Mouse (Mus musculus) left cerebral cortex, postnatal 36 days (tissue): ENCODE data around the gene Ephb4. TPM values are rescaled to one million over a fixed set of nuclear protein-coding genes. Genes with fewer than 3 reads are reported as not detected.

Experiments used
- DNase-seq, 2 experiments: peaks; one replicate each; pipeline ENCODE4 v3.0.0; 2021 to 2022; ENCODE audit warnings: low spot score in 2 of 2, mixed read lengths in 1 of 2
- intact Hi-C: fragments of 180-260 bp; cut with DNase I; formaldehyde crosslinking; loops from one replicate; pipeline ENCODE4 v1.15.1; 2025
- total RNA-seq, 2 experiments: library from RNA; stranded (reverse); gene quantifications; 2 replicates each; pipeline ENCODE4 v1.2.3; 2021

The Ephb4 gene
- total RNA-seq, 2 experiments from 2014 or later: 5.3 to 6.1 TPM

DNA sequence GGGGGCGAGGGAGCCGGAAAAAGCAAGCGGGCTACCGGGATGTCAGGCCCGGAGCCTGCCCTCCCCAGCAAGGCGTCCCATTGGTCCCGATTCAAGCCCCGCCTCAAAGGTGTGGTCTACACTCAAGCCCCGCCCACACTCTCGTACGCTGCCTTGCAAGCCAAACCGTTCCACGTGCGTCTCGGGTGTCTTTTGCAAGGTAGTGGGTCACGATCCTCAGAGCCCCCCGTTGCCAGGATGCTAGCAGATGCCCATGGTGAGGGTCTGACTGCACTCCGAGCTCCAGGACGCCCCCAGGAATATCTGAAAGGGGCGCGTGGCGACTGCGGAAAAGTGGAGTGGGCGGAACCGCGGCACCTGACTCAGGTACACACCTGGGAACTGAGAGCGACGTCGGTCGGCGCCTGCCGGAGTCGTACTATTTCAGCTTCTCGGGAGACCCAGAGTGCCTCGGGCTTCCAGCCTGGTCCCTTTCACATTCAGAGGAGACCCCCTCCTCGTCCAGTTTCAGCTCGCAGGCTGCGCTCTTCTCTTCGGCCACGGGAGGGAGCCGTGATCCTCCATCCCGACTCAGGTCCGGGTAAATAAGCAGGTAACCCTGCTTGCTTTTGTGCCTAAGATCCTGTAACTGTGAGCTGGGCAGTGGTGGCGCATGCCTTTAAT is 16.3 kb upstream of the Ephb4 start, which contains the start of gene Slc12a9:
Gene Slc12a9 (minus strand): TSS at position 86 of the 663 bp plus-strand sequence.
- DNase-seq: peak; percentile 88 to 90
- intact Hi-C loops: loop anchor here (5.0 to 10.0 kb wide), 2 partner anchors 169 to 441 kb away; partner anchors contain the start of genes Pop7 and Ppp1r35

DNA sequence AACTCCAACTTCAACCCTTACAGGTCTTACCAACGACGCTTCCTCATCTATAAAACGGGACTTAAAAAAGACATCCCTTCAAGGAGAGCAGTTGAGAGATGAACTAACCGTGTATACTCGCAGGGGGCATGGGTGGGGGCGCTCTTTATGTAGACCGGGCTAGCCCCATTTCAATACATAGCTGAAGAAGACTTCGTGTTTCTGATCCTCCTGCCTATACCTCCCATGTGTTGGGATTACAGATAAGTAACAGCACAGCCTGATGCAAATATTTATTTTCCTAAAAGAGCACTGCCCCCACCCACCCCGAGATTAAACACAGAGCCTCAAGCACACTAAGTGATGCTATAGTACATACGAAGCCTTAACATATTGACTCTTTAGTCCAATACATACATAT is 15.6 kb upstream of the Ephb4 start:
- intact Hi-C loops: loop anchor here (5.0 to 10.0 kb wide), 2 partner anchors 168 to 440 kb away; partner anchors contain the start of genes Pop7 and Ppp1r35
- no peak for DNase-seq

DNA sequence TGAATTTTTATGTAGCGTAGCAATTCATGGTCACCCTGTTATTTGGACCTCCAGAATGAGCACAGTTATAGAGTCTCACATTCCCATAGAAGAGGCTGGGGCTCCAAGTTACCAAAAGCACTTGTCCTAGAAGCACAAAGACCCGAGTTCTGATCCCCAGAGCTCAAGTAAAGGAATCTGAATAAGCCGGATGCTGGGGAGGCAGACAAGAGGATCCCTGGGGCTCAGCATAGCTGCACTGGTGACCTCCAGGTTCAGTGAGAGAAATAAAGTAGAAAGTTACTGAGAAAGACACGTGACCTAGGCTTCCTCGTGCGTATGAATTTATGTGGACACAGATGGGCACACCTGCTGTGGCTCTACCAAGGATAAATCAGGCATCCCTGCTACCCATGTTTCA is 14.8 kb upstream of the Ephb4 start:
- intact Hi-C loops: loop anchor here (10.0 kb wide), 1 partner anchor 440 kb away; the partner anchor contains the start of gene Ppp1r35
- no peak for DNase-seq

DNA sequence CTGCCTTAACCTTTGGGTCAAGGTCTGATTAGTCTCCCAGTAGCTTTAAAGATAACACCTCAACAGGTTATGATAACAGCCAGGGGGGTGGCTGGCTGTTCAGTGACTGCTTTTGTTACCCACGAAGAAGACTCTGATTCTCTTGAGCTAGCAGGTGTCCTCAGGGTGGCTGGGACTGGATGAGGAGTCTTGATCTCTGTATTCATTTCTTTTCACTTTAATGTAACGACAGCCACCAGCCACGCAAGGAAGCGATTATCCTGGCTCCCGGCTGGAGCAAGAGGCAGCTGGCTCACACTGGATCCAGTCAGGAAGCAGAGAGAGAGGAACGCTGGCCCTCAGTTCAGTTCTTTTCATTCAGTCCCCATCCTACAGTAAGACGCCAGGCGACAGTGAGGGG is 12.7 kb upstream of the Ephb4 start:
- intact Hi-C loops: loop anchor here (10.0 kb wide), 1 partner anchor 438 kb away; the partner anchor contains the start of gene Ppp1r35
- no peak for DNase-seq

DNA sequence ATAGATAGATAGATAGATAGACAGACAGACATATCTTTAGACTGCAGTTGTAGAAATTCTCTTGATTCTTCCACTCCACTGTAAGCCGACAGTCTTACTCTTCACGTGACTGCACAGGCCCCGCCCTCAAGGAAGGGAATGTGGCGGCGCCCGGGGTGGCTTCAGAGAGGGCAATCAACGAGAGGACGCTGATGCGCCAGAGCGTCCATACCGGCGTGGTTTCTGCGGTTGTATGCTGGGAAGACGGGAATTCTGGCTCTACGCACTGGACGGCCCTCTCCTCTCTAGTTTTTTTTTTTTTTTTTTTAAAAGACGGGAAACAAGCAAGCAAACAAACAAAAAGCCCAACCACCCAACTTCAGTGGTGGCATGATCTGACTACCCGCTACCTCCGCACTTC is 11.7 kb upstream of the Ephb4 start:
- intact Hi-C loops: loop anchor here (10.0 kb wide), 1 partner anchor 437 kb away; the partner anchor contains the start of gene Ppp1r35
- peak; percentile 85 to 87 for DNase-seq

DNA sequence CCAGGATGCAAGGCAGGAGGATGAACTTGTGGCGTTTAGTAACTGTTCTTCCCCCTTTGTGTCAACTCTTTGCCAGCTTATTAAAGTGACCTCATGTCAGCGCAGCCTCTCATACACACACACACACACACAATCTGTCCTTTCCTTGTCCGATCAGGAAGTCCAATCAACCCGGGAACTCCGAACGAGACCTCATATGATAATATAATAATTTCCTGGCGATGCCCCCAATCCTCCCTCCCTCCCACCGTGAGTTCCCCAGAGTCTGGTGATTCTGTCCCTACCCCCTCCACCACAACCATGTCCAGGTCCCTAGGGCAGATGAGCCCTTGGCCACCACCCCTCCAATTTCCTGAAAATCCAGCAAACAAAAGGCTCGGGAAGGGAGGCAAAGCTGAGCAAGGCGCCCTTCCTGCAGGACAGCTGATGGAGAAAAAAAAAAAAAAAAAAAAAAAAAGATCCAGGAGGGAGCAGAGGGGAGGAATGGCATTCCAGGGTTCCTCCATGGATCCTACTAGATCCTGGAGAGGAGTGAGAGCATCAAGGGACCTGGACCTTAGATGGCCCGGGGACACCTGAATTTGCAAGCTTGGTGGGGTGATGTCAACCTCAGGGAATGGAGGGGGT is 11.1 kb upstream of the Ephb4 start:
- intact Hi-C loops: loop anchor here (10.0 kb wide), 1 partner anchor 436 kb away; the partner anchor contains the start of gene Ppp1r35
- peak in 1 of 2 experiments; percentile 16 for DNase-seq

DNA sequence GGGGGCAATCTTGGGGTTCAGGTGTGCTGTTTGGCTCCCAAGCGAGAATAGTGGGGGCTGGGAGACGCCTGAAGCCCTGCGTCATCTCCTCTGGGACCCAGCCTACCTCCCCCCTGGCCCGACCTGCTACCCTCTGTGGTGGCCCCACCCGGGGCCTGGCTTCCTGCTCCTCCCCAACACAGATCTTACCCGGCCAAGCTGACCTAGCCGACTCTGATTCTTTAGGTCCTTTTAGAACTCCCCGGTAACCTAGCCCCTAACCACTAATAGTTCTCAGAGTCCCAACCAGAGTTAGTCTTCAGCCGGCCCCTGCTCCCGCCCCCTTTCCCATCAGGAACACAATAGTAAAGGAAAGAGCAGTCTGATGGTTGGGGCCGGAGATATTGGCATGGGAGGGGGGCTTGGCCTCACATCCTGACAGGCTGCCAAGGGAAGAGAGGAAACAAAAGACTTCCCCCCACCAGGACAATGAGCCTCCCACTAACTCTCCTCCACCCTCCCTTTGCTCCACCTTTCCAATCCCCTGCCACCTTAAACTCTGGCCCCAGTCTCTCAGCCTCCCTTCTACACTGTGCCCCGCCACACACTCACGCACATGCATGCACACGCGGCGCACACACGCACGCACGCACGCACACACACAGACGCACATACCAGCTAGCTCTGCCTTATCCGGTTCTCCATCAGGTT is 10.5 kb upstream of the Ephb4 start:
- intact Hi-C loops: loop anchor here (10.0 kb wide), 1 partner anchor 435 kb away; the partner anchor contains the start of gene Ppp1r35
- no peak for DNase-seq

DNA sequence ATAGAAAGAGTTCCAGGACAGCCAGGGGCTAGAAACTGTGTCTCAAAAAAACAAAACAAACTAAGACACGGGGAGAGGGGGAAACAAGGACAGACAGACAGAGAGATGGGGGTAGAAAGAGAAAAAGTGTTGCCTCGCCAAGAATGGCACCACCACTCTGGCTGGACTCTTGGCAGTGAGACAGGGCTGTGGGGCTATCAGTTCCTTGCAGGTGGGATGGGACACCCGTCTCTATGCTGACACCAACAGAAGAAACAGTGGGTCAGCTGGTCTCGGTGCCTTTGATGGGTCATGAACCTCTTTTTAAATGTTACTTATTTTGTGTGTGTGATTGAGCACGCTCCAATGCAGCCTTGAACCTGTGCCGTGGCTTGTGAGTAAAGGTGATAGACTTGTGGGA is 9.7 kb upstream of the Ephb4 start:
- no peak for DNase-seq
- intact Hi-C loops: no loop called here

DNA sequence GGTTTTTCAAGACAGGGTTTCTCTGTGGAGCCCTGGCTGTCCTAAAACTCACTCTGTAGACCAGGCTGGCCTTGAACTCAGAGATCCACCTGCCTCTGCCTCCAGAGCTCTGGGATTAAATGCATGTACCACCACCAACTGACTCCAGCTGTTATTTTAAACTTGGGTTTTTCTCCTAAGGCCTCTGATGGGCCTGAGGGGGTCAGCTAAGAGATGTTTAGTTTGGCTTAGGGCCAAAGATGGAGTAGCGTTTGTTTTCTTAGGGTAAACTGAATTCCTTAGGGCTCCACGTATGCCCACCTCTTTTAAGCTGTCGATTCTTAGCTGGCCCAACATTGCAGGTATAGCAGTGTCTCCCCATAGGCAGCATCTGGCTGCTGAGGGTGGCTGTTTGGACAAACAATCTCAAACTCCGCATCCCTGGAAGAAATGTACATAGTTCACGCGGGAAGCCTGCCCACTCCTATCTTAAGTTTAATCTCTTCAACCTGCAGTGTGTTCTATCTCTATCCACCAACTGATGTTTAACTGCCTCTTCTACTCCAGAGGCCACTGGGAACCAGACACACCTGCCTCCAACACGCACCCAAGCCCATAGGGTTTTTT is 7.4 kb upstream of the Ephb4 start:
- intact Hi-C loops: no loop called here
- no peak for DNase-seq

DNA sequence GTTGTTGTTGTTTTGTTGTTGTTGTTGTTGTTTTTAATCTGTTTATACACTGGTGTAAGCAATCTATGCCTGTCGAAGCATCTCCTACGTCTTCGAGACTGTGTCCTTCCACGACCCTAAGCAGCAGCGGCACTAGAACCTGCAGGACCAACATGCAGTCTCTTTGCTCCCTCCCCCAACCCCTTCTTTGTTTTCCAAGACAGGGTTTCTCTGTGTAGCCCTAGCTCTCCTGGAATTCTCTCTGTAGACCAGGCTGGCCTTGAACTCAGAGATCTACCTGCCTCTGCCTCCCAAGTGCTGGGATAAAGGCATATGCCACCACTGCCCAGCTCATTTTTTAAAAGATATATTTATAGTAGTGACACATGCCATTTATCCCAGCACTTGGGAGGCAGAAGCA is 6.5 kb upstream of the Ephb4 start:
- intact Hi-C loops: no loop called here
- no peak for DNase-seq

DNA sequence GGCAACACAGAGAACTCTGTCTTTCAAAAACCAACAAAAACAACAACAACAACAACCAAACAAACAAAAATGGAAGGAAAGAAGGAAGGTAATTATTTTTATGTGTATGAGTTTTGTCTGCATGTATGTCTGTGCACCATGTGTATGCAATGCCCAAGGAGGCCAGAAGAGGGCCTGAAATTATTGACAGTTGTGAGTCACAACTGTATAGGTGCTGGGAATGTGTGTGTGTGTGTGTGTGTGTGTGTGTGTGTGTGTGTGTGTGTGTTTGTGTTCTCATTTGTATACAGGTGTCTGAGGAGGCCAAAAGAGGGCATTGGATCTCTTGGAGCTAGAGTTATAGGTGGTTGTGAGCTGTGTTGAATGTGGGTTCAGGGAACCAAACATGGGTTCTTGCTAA is 6.0 kb upstream of the Ephb4 start:
- no peak for DNase-seq
- intact Hi-C loops: no loop called here

DNA sequence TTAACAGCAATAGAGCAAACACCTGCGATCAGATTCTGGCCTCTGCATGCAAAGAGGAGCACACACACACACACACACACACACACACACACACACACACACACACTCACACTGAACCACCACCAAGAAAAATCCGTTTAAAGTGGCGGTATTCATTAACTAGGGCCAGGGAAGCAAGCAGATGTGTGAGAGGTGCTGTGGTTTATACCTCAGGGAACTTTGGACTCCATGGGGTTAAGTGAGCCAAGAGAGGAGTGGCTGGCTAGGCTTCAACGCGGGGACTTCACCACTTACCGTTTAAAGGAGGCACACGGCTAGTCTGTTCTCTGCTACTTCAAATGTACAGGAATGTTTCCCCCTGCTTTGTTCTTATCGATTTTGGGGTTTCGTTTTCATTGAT is 4.1 kb upstream of the Ephb4 start:
- intact Hi-C loops: no loop called here

DNA sequence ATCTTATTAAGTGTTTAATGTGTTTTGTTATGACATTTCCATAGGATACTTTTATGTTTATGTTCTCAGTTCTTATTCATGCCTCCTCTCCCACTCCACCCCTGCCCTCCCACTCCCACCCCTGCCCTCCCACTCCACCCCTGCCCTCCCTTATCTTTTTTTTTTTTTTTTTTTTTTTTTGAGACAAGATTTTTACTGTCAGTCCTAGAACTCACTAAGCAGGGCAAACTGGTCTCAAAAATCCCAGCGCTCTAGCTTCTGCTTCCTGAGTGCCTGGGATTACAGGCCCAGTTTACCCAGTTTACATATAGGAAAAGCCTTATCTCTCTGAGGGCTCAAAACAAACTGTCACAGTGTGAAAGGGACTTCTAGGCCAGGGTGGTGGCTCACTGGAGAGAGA is 3.5 kb upstream of the Ephb4 start:
- DNase-seq: no peak
- intact Hi-C loops: no loop called here

More for the DNA sequence above, 4.1 kb upstream of the Ephb4 start:
- no peak for DNase-seq

DNA sequence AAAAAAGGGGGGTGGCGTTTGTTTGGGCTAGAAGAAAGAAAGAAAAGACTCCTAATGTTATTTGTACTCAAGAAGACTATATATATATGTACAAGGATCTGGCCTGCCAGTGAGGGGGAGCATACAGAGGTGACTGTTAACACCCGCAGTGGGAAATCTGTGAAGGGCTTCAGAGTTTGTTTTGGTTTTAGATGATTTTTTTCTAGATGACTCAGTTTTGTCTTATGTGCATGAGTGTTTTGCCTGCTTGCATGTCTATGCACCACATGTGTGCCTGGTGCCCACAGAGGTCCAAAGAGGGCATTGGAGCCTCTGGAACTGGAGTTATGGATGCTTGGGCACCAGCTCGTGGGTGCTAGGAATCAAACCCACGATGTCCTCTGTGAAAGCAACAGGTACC is 2.9 kb upstream of the Ephb4 start:
- intact Hi-C loops: no loop called here
- DNase-seq: no peak

DNA sequence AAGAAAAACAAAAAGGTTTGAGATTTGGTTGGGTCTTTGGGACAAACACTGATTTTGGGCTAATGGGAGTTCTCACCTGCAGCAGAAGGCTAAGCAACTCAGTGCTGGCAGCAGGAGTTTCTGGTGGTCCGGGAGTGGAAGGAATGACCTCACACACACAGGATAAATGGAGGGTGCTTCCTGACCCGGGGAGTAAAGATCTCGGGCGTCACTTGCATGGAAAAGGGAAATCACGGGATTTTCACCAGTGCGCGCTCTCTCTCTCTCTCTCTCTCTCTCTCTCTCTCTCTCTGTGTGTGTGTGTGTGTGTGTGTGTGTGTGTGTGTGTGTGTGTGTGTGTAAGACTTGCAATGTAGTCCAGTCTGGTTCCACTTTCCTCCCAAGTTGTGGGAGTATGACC is 2.1 kb upstream of the Ephb4 start:
- DNase-seq: no peak
- intact Hi-C loops: no loop called here

DNA sequence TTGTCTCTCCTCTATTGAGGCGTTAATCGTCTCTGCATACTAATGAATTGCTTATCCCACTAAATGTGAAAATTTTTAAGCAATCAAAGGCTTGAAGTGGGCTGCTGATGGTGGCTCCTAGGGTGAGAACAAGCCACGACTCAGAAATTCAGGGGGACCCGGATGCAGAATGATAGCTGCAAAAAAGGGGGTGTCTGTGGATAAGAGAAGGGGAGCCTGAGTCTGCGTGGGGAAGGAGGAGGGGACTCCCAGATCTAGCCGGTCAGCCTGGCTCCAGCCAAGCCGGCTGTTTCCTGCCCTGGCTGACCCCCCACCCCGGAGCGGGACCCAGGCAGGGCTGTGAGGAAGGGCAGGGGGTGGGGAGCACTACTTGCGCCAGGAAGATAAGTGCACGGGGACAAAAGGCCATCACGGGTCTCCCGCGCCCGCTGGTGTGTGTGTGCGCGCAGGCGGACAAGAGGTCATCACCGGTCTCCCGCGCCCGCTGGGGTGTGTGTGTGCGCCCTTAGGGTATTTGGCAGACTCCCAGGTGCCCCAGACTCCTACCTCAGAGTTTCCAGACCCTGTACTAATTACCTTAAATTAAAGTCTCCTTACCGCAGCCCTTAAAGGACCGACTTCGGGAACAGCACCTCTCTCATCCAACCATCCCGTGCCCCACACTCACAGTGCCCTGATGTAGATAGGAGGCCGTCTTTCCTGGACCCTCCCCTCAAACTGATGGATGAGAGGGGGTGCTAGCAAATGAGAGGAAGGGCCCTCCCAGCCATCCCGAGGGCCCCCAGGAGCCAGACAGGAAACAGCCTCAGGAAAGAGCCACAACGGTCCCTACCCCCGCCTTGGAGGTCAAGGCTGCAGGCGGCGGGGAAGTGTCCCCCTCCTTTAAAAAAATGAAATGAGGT is 1.2 kb upstream of the Ephb4 start:
- DNase-seq: no peak
- intact Hi-C loops: no loop called here

DNA sequence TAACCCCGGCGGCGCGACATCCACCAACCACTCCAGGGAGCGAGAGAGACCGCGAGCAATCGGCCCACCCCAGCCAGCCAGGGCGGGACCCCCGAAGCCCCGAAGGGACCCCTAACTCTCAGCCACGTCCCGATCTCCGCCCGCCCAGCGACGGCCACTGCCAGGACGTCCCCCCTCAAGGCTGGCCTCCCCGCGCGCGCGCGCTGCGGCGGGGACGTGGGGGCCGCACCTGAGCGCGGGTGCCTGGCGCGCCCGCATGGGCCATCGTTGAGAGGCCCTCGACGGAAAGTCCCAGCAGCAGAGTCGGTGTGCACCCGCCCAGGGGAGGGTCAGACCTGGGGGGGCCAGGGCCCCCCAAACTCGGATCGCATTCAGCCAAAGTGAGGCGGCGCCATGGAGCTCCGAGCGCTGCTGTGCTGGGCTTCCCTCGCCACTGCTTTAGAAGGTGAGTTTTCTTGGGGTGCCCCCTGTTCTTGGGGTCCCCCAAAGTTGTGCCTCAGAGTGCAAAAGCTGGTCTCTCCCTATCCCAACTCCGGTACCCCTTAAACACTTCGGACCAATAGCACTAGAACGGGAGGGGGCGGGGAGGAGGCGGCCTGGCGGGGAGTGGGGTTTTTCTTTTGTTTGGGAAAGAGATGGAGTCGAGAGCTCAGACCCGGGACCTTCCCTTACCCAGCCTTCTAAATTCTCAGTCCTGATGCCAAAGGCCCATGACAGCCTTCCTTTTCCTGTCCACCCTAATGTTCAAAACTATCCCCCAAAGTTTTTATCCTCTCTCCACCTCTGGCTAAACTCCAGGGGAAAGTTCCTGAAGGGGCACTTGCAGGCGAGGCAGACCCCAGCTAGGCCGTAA is 522 bp downstream of the Ephb4 start:
- no peak for DNase-seq
- intact Hi-C loops: no loop called here

DNA sequence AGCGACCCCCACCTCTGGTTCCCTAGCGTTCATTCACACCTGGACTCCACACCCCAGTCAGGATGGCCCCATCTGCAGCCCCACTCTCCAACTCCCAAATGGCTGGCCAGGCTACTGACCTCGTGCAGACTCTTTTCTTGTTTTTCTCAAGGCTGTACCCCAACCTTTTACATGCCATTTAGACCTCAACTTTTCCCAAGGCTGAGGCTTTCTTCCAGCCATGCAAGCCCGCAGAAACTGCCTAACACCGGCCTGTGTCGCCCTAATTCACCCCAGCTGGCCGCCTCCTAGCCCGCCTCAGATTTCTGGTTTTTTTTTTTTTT is 1.1 kb downstream of the Ephb4 start:
- DNase-seq: no peak
- intact Hi-C loops: no loop called here
